Mouse (Mus musculus) small intestine, adult 2 months (tissue): ENCODE data around the gene Sytl3. TPM values are rescaled to one million over a fixed set of nuclear protein-coding genes. Genes with fewer than 3 reads are reported as not detected.
"Not testable (repeated sequence)": the region's sequence is repeated elsewhere in the genome, so short reads cannot be mapped to it uniquely, and the experiment has no call there.

Experiments
- H3K27ac ChIP-seq: fragments of 200-500 bp; 2 replicates; pipeline ENCODE4 v1.5.1; 2012; ENCODE audit warnings: low read depth, low read length, control low read depth, inconsistent platforms; ENCODE audit not compliant: insufficient read depth
- H3K27me3 ChIP-seq: fragments of 200-500 bp; 2 replicates; pipeline ENCODE4 v1.6.1; 2012; ENCODE audit warnings: mild to moderate bottlenecking, moderate library complexity, low read length, inconsistent platforms; ENCODE audit not compliant: control insufficient read depth, insufficient read depth
- H3K36me3 ChIP-seq: fragments of 200-500 bp; 2 replicates; pipeline ENCODE4 v1.6.1; 2012; ENCODE audit warnings: mild to moderate bottlenecking, low read length, control low read depth, inconsistent platforms; ENCODE audit not compliant: control insufficient read depth, insufficient read depth
- H3K4me1 ChIP-seq: fragments of 200-500 bp; 2 replicates; pipeline ENCODE4 v1.6.1; 2012; ENCODE audit warnings: low read length, inconsistent platforms, mixed read lengths; ENCODE audit not compliant: control insufficient read depth, insufficient read depth, insufficient read length
- H3K4me3 ChIP-seq: fragments of 200-500 bp; 2 replicates; pipeline ENCODE4 v1.5.1; 2012; ENCODE audit warnings: low read depth, mild to moderate bottlenecking, control low read depth, inconsistent platforms, low read length, moderate library complexity
- WGBS: fragments of 180-500 bp; shearing (Covaris S2); methylation state at CpG from one replicate; pipeline ENCODE4 v1.1.7; 2018; 5-methylcytosine and 5-hydroxymethylcytosine counted together
- polyA plus RNA-seq: library from polyadenylated mRNA; depleted of rRNA; stranded (reverse); fragments of >200 nt; gene quantifications from 2 replicates; pipeline ENCODE4 v1.2.3, GENCODE M21; 2012

Gene Sytl3
- polyA plus RNA-seq, 1 experiment, result 6.4 TPM

DNA sequence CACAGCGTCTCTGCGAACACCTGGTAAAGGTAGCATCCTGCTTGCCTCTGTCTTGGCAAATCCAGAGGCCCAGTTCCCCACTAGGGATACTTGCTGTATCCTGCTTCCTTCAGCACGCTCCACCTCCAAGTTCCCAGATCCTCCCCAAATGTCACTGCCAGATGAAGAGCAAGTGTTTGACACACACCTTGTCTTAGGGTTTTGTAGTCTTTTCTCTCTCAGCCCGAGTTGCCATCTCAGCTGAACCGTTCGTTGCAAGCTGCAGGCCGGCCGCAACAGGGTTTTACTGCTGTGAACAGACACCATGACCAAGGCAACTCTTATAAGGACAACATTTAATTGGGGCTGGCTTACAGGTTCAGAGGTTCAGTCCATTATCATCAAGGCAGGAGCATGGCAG is 12.1 kb upstream of the Sytl3 start:
- H3K27ac ChIP-seq, H3K36me3 ChIP-seq, H3K4me3 ChIP-seq, H3K4me1 ChIP-seq, H3K27me3 ChIP-seq: not testable (repeated sequence)
- 97% methylated on average over 8 of the region's 8 CpGs for WGBS

DNA sequence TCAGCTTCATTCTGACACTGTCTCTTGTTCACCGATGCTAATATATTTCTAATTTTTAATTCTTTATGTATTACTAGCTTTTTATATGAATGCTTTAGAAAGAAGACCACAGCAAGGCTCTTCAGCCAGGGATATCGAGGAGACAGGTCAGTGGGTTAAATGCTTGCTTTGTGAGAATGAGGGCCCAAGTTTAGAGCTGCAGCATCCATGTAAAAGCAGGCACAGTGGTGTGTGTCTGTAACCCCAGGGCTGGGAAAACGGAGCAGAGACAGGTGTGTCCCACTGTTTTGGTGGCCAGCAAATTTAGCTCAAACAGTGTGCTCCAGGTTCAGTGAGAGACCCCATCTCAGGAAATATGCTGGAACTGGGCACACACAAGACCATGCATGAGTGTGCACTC is 11.4 kb upstream of the Sytl3 start:
- H3K27ac ChIP-seq, H3K4me1 ChIP-seq, H3K36me3 ChIP-seq, H3K4me3 ChIP-seq, H3K27me3 ChIP-seq: not testable (repeated sequence)
- WGBS, result 98% methylated on average over 3 of the region's 3 CpGs

- H3K4me1 ChIP-seq, H3K27ac ChIP-seq, H3K4me3 ChIP-seq, H3K36me3 ChIP-seq, H3K27me3 ChIP-seq: not testable (repeated sequence)
- 86% methylated on average over 6 of the region's 7 CpGs for WGBS
Observed at GRCm38 (mm10) chr17:6650904-6651565, 7.9 kb upstream of the Sytl3 start.

GRCm38 (mm10) chr17:6653341-6653946 is 5.4 kb upstream of the Sytl3 start:
- H3K4me1 ChIP-seq, H3K27me3 ChIP-seq, H3K36me3 ChIP-seq, H3K4me3 ChIP-seq, H3K27ac ChIP-seq: not testable (repeated sequence)
- 76% methylated on average over 4 of the region's 5 CpGs for WGBS

DNA sequence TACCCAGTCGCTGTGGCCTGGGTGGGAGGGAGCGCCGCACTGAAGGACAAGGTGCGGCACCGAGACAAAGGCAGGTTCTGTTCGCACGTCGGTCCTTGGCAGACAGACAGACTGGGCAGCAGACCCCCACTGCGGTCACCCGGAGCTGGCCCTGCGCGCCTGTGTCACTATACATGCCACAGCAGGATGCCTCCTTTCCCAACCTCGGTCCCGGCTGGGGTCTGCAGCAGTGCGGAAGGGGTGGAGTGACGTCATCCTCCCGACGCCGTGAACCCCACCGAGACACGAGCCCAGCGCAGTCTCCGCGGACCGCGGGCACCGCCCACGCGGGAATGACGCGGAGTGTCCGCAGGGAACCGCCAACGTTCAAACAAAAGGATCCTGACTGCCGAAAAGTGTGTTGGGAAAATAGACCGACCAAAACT is 3.8 kb upstream of the Sytl3 start:
- WGBS, result under 1% methylated on average over 36 of the region's 36 CpGs

GRCm38 (mm10) chr17:6655567-6656281 is 3.2 kb upstream of the Sytl3 start, which contains the start of gene Dynlt1f:
Gene Dynlt1f, minus strand, starts transcription at chr17:6655900.
- peak within 1 kb of the TSS; percentile 59 for H3K4me3 ChIP-seq
- H3K36me3 ChIP-seq, H3K27me3 ChIP-seq, H3K4me1 ChIP-seq: not testable (repeated sequence)
- WGBS, result 0% methylated on average over 24 of the region's 33 CpGs
- peak within 1 kb of the TSS; percentile 57; the same call in 1 of the 2 replicates for H3K27ac ChIP-seq

More for the DNA sequence above, 3.8 kb upstream of the Sytl3 start:
- not testable (repeated sequence) for H3K36me3 ChIP-seq, H3K27me3 ChIP-seq, H3K4me1 ChIP-seq
- H3K27ac ChIP-seq, result 0 out of 2 replicates have a peak overlapping the region, but pooled peaks have one; percentile 17
- peak overlapping the region; percentile 58 for H3K4me3 ChIP-seq

DNA sequence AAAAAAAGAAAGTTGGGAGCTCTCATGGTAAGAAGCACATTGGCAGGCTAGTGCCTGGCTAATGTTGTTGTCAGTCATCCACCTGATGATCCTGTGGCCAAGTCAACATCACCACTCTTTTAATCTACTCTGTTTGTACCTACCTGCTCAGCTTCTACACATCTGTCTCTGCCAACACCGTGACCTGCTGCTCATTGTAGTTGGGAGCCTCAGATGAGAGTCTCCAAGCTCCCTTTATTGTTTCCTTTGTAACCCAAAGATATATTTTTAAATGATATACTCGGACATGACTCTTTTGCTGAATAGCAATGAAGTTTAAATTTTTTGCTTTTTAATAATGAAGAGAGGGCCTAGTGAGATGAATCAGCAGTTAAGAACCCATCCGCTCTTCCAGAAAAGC is 2.4 kb upstream of the Sytl3 start:
- H3K27me3 ChIP-seq, H3K4me1 ChIP-seq, H3K4me3 ChIP-seq, H3K36me3 ChIP-seq, H3K27ac ChIP-seq: not testable (repeated sequence)
- WGBS, result 92% methylated on average over 1 of the region's 3 CpGs

- H3K27me3 ChIP-seq, H3K4me1 ChIP-seq, H3K36me3 ChIP-seq, H3K27ac ChIP-seq, H3K4me3 ChIP-seq: not testable (repeated sequence)
- 47% methylated on average over 6 of the region's 6 CpGs for WGBS
Observed at GRCm38 (mm10) chr17:6660589-6660988, 1.7 kb downstream of the Sytl3 start.

- H3K36me3 ChIP-seq, H3K27me3 ChIP-seq, H3K4me3 ChIP-seq, H3K27ac ChIP-seq, H3K4me1 ChIP-seq: not testable (repeated sequence)
- WGBS, result 51% methylated on average over 10 of the region's 11 CpGs
Observed at GRCm38 (mm10) chr17:6661093-6661816, 2.4 kb downstream of the Sytl3 start.

- not testable (repeated sequence) for H3K4me1 ChIP-seq, H3K27me3 ChIP-seq, H3K27ac ChIP-seq, H3K4me3 ChIP-seq, H3K36me3 ChIP-seq
- WGBS, result 71% methylated on average over 3 of the region's 3 CpGs
Observed at GRCm38 (mm10) chr17:6662840-6663239, 3.9 kb downstream of the Sytl3 start.

- not testable (repeated sequence) for H3K36me3 ChIP-seq, H3K4me3 ChIP-seq, H3K27me3 ChIP-seq, H3K4me1 ChIP-seq, H3K27ac ChIP-seq
- WGBS, result 88% methylated on average over 4 of the region's 5 CpGs
Observed at GRCm38 (mm10) chr17:6665389-6665788, 6.5 kb downstream of the Sytl3 start.
